Mouse (Mus musculus): ENCODE results near the gene Rundc3b.

The Rundc3b gene

DNA sequence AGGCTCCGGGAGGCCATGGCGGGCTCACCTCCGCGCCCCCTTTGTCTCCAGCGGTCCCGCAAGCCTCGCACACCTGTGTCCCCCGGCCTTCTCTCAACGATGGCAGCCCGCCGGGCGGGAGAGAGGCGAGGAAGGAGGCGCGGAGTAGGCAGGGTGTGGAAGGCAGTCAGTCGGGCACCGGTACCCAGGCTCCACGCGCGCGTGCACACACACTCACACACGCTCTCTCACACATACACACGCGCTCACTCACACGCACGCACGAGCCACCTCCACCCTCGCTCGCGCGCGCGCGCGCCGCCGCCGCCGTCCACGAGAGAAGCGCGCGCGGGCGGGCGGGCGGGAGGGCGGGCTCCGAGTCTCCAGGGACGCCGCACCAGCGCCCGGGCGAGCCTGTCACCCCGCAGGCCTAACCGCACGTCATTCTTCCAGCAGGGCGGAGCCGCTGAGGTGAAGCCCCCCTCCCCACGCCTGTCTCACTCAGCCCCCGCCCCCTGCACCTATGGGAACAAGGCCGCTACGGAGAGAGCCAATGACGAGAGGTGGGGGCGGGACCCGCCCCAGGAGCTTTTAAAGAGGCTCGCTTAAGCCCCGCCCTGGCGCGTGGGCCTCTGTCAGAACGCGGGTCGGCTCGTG lies at the start of gene Rundc3b:
Rundc3b (minus strand) TSS at position 357 of the 636 bp plus-strand sequence.
- DNase-seq (ENCODE audit: extremely low spot score, low read depth, low spot score), result peak; percentile 39

DNA sequence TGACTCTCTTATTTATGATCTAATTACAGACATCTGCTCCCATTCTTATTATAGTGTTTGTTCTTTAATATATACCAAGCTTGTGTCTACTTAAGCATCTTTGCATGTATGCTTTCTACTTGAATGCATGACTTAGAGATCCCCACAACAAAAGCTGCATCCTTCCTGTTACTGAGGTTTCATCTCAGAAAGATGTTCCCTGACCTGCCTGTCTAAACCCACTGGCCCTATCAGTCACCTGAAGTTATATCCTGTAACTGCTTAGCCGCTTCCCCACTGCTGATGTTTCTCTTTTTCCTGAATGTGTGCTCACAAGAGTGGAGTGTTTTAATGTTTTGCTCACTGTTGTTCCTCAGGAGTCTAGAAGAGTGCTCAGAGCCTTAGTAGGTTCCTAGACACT lies 46.9 kb upstream of the Rundc3b start:
- DNase-seq (ENCODE audit: extremely low spot score, low read depth, low spot score), result no peak

DNA sequence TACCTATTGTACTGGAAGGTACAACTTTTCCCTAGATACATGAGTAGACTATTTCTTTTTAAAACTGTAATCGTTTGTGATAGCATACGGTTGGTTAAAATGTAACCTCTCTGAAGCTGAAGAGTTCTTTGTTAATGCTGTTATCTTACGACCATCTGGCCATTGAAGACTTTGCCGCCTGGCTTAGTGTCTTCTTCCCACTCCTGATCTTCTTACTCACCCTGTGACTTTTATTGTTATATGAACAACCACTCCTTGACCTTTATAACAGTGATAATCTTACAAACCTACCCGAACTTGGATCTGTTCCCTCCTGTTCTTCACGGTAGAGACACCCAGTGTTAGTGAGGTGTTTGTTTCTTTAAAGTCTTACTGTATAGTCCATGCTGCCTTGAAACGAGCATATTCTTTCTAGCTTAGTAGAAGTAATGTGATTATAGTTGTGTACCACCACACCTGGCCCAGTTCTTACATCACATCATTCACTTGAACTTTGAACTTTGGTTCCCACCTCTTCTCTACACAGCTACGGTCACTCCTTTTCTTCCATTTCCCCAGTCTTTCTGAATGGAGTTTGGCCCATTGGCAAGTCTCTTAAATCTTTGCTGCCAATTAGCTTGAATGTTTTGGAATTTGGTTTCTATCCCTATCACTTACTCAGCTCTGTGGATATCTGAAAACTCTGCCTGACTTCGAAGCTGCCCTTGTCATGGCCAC lies 45.2 kb upstream of the Rundc3b start:
- DNase-seq (ENCODE audit: extremely low spot score, low read depth, low spot score), result no peak

DNA sequence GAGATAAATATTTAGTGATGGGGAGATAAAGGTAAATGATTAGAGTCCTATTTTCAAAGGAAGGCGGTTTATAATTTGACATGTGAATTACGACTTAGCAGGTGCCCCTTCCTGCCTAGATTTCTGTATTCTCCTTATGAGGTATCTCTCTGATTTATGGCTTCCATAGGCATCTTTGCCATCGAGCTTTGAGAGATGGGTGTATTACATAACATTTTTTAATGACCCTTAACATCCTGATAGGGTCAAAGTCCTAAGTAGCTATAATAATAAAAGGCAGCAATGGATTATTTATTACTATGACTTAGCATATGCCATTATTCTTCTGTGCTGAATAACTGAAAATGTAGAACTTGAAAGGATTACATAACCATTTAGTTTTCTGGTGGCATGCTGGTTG lies 41.9 kb upstream of the Rundc3b start:
- DNase-seq (ENCODE audit: extremely low spot score, low read depth, low spot score), result no peak

DNA sequence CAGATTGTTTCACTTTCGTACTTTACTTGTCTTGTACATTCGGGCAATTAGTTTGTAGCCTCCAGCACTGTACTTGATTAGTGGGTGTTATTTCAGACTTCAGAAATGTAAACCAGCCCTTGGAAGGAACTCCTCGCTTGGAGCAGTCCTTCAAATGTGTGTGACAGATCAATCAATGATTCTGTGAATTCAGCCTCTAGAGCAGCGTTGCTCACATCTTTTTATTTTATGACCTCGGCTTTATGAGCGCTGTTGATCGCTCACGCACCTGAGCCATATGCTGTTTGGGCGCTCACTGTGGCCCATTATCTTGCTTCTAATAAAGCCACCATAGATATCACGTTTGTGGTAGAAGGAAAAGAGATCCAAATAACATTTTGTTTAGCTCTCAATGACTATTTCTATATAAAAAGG lies 38.0 kb upstream of the Rundc3b start:
- no peak for DNase-seq (ENCODE audit: extremely low spot score, low read depth, low spot score)

DNA sequence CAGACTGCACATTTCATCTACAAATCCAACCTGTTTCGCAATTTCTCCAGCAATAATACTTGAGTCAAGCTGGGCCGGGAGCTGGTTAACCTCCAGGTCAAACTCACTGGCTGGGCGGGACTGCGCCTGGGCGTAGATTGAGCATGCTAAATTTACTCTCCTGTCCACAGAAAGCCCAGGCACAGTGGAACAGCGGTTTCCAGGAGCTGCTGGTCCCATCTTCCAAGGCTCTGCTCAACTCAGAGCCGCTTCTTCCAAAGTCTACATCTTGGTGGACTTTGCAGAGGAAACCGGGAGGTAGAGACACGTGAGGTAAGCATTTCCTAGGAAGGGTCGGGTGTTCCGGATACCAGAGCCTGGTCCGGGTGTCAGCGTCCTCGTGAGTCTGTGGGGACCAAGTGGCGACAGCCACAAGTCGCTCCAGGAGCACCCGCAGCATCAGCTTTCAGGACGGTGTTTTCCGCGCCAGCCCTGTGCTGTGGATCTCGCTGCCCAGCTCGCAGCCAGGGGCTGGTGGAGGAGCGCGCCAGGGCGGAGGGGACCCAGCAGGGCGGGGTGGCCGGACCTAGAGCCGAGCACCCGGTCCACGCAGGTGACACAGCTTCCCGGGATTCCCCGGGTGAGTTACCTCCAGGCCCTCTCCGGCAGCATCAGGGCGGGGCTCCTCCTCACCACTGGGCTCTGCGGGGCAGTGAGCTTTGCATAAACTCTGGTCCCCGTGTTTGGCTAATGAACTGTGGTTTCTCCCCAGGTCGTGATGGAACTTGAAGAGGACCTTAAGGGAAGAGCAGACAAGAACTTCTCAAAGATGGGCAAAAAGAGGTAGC lies 37.4 kb upstream of the Rundc3b start, which contains the start of gene Abcb1a:
Abcb1a (plus strand) TSS at position 167 of the 827 bp plus-strand sequence.
- DNase-seq (ENCODE audit: extremely low spot score, low read depth, low spot score), result no peak

DNA sequence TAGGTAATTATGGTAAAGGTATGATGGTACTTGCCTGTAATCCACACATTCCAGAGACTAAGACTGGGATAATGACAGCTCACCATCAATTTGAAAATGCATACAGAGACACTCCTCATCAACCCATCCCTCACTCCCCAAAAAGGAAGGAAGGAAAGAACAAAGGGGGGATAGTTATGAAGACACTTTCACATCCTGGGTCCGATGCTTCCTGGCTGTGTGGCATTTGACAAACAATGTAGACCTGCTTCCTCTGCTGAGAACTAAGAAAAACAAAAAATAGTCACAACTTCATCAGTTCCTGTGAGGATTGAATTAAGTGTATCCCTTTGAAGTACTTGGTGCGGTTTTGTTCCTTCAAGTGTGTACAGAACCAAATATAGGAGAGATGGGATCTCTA lies 29.3 kb upstream of the Rundc3b start:
- DNase-seq (ENCODE audit: extremely low spot score, low read depth, low spot score), result no peak

DNA sequence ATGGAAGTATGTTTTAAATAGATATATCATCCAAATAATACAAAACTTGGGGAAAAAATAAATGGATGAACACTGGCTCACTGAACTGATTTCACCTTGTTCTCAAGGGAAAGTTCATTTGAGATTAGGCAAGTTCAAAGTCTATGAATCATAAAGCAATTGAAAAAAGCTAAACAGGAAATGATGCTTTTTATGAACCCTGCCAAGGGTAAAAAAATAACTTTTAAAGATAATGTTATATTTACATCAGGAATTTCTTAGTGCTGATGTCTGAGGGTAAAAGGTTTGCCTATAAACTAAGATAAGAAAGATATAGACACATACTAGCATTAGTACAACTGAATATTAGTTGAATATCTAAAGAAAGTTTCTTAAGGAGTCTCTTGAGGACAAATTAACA lies 26.0 kb upstream of the Rundc3b start:
- DNase-seq (ENCODE audit: extremely low spot score, low read depth, low spot score), result no peak

DNA sequence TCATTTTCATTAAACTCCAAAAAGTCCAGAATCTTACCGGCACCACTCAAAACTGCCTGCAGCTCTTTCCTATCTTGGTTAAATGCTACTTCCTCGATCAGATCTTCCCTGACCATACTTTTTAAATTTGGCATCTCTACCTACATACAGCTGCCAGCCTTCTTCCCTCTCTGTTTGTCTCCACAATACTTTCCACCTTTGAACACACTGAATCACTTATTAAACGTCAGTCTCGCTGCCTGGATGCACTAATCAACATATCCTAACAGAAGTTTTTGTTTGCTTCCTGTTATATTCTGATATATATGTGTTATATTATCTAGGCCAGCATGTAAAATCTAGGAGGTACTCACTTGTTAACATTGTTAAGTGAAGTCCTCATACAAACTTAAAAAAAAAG lies 25.5 kb upstream of the Rundc3b start:
- DNase-seq (ENCODE audit: extremely low spot score, low read depth, low spot score), result no peak

DNA sequence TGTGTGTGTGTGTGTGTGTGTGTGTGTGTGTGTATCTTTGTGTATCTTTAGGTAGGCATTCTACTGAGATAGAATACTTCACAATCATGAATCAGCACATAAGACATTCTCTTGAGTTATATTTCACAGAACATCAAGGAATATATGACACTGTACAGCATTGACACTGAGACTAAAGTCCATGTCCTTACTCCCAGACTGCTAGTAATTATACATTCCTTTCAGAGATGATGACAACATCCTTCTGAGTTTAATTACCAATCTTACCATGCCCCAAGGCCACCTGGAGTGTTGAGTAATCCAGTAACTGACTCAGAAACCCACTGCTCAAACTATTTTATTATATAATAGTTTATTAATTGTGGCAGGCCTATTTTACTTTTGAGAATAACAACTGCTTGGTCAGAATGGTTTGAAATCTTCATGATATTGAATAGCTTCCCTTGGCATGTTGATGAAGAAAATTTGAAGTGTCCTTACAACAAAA lies 11.8 kb upstream of the Rundc3b start:
- DNase-seq (ENCODE audit: extremely low spot score, low read depth, low spot score), result no peak

DNA sequence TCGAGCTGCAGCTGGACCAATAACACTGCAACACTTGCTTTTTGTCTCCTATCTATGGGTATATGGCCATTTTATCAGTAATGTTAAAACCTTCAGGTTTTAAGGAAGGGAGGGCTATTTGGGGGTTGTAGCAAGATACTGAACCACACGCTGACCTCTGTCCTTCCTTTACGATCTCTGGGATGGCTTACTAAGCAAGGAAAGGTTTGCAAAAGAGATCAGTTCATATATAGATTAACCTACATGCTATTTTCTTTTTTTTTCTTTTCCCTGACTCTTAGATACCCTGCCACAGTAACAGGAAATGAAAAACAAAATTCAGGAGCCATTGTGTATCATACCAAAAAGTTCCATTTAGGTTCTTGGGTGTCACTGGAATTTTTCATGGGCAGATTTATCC lies 10.1 kb upstream of the Rundc3b start:
- DNase-seq (ENCODE audit: extremely low spot score, low read depth, low spot score), result no peak

DNA sequence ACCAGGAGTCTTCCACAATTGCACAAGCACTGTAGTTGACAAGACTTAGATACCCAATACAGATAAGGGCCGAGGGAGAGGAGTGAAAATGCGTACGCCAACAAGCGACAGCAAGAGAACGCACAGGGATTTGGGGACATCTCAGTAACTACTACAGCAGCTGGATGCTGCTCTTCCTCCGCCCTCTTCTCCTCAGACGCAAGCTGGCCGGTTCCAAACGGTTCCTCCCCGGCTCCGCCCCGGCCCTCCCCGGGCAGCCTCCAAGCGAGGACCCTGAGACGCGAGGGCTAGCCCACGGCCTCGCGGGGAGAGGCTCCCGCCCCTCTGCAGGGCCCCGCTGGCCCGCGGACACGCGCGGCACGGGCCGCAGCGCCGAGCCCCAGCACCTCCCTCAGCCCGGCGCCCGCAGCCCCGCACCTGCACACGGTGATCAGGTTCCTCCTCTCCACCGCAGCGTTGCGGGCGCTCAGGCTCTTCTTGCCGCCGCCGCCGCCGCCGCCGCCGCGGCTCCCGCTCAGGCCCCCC lies 619 bp downstream of the Rundc3b start:
- no peak for DNase-seq (ENCODE audit: extremely low spot score, low read depth, low spot score)

DNA sequence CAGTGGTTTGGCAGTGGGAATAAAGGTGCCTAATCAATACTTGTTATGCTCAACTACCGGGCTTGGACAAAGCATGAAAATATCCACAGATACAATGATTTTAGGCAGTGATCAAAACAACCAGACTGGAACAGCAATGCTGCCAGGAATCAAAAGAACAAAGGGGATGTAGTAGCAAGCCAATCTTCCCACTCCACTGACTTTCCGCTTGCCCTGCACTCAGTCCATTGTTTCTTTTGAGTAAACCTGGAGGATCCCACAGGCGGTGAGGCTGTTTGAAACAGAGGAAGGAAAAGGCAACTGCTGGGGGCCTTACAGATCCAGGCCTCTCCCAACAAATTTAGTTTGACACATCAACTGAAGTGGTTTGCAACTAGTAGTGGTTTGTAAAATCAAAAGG lies 51.6 kb downstream of the Rundc3b start:
- DNase-seq (ENCODE audit: extremely low spot score, low read depth, low spot score), result no peak

DNA sequence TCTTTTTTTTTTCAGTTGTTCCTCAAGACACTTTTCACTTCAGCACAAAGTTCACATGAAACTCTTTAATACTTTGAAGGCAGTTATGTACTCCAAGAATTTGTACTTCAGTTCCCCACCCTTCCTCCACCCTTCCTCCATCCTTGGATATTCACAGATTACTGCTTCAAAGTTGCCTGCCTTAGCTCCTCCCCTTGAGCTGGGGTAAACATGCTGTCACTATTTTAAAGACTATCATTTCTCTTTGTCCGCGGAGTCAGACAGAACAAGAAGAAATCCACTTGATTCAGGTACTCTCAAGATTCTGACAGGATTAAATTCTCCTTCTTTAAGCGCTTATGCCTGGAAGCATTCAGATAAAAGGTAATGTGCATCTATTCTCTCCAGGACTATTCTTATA lies 55.9 kb downstream of the Rundc3b start:
- no peak for DNase-seq (ENCODE audit: extremely low spot score, low read depth, low spot score)

DNA sequence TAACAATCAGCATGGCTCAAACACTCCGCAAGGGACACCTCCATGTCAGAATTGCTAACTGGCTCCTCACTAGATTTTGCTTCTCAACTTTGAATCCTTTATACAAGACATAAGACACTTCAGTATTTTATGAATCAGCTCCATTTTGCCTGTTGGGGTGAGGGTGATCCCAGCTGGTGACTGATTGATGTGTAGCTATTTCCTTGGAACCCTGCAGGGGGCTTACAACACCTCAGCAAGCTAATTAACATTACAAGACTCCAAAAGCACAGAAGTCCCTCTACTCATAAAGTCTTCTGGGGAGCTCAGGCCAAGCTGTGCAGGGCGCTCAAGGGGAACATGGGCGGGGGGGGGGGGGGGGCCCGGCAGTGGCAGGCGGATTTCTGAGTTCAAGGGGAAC lies 78.2 kb downstream of the Rundc3b start:
- no peak for DNase-seq (ENCODE audit: extremely low spot score, low read depth, low spot score)

DNA sequence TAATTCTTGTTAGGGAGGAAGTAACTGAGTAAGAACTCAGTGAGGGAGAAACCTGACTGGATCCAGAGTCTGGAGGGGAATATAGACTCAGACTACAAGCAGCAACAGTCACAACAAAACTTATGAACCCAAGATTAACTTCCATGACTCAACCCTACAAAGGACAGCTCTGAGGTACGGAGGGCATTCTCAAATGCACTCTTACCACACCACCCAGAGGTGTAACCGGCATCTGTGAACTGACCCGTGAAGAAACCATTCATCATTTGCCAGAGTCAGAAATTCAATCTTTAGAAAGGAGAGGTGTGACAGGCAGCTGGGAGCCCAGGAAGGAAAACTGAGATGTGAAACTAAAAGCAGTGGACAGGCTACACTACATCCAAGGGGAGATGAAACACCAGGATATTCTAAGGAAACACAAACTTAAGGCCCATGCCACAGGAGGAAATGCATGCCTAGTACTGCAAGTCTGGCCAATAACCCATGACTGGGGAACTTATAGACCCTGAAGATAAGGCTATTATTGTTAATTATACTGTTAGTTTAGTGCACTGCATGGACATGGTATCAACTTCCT lies 80.0 kb downstream of the Rundc3b start:
- DNase-seq (ENCODE audit: extremely low spot score, low read depth, low spot score), result no peak

DNA sequence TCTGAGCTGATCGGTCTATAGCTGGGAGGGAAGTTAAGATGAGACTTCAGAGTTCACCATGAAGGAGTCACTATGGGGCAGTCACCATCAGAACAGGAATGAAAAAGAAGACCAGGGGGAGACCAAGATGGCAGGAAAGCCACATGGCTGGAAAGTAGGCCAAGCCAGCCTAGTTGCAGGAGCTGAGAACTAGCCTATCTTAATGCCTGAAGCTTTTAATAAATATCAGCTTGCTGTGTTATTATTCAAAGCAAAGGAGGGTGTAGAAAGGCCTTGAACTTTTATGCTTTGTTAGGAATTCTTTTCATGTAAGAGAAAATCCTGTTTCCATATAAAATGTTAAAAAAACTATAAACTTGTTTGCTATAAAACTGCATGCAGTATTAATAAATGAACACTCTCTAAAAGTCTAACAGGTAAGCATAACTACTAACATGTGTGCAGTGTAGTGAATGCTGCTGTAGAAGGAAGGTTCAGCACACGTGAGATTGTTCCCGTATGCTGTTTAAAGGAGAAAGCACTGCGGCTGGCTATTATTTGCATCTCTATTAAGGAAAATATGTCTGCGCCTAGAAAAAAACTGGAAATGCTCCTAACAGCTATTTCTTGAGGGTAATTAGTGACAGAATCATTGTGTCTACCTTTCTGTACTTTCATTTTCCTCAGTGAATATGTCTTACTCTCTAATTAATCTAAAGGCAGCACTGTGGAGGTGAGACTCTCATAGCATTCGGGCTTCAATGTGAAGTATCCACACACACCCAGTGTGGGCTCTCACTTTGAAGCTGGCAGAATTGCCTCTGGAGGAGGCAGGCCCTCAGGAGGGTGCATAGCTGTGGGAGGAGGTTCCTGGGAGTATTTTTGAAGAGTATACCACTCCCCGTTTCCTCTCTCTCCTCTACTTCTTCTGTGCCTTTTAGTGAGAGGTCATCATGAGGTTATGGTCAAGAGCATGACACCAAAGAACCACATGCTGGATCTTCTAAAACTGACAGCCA lies 81.3 kb downstream of the Rundc3b start:
- no peak for DNase-seq (ENCODE audit: extremely low spot score, low read depth, low spot score)

DNA sequence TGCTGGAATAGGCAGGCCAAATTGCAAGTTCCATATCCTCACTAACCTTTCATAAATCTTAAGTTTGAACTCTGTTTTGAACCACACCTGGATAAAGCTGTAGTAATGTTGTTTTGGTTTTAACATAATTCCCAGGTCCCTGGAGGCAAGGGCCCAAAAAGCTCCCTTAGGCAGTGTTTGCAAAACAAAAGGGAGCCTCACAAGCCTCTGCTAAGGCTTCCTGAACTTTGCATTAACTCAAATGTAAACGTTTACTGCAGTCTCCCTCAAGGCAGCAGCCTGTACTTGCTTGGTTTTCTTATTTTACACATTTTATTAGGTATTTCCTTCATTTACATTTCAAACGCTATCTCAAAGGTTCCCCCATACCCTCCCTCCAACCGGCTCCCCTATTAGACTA lies 103.7 kb downstream of the Rundc3b start:
- DNase-seq (ENCODE audit: extremely low spot score, low read depth, low spot score), result no peak

DNA sequence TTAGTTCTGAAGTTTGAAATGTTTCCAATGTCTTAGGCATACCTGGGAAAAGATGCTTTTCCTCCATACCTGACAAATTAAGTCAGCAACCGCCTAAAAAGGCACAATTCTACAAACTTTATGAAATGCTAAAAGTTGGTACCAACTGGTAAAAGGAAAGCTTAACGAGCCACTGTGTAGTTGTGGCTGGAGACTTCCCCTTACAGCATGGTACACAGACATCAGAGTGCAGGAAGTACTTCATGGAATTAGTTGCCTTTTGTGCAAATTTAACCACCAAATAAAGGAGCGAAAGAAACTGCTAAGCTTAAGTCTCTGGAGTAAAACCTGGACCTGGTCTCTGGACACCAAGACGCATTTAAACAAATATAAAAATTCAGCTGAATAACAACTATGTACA lies 131.0 kb downstream of the Rundc3b start:
- no peak for DNase-seq (ENCODE audit: extremely low spot score, low read depth, low spot score)

Data from hindlimb bud, embryonic 11.5 days (tissue).